Mouse (Mus musculus): ENCODE measurements around the gene Vnn3.

Gene Vnn3

GRCm38 (mm10) chr10:23851228-23851912 lies at the start of gene Vnn3:
Gene Vnn3 (plus strand): TSS chr10:23851462.
- no peak for DNase-seq (ENCODE audit: low read depth, low spot score)

GRCm38 (mm10) chr10:23802911-23803310 lies 48.4 kb upstream of the Vnn3 start:
- DNase-seq (ENCODE audit: low read depth, low spot score), result no peak

GRCm38 (mm10) chr10:23804665-23805064 lies 46.6 kb upstream of the Vnn3 start:
- DNase-seq (ENCODE audit: low read depth, low spot score), result no peak

DNA sequence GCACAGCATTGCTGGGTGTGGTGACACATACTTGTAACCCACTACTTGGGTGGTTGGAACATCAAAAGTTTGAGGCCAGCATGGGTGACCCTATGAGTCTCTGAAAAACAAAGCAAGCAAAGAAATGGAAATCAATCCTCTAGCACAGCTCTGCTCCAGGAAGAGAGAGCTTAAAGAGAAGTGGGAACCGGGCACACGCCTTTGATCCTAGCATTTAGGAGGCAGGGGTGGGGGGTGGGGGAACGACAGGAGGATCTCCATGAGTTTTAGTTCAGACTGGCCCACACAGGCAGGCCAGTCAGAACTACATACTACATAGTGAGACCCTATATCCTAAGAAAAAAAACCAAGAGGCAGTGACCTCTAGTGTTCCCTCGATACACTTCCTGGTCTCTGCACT lies 45.1 kb upstream of the Vnn3 start:
- DNase-seq (ENCODE audit: low read depth, low spot score), result no peak

DNA sequence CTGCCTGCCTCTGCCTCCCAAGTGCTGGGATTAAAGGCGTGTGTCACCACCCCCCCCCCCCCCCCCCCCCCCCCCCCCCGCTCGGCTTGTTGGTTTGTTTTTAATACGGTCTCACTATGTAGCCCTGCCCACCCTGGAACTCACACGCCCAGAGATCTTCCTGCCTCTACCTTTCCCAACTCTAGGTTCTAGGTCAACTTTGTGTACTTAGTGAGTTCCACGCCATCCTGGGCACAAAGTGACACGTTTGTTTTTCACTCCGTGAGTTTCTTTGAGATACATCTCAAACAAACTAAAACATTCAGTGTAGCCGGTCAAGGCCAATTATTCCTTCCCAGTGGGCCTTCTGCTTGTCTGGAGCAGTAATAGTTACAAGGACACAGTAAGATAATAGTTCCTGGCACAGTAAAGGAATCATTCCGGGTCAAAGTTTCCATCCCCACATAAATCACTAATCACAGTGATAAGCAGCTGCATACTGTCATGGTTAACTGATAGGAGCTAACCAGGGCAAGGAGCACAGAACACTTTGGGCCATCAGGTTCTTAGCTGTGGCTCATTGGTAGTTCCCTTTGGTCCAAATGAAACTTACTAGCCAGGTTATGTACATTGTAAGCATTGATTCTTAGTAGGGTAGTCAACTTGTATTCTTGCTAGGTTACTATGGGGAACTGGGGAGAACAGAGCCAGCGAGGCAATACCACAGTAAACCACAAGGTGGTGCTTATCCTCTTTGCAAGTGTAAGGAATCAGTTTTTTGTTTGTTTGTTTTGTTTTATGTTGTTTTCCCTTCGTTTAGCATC lies 39.4 kb upstream of the Vnn3 start:
- no peak for DNase-seq (ENCODE audit: low read depth, low spot score)

DNA sequence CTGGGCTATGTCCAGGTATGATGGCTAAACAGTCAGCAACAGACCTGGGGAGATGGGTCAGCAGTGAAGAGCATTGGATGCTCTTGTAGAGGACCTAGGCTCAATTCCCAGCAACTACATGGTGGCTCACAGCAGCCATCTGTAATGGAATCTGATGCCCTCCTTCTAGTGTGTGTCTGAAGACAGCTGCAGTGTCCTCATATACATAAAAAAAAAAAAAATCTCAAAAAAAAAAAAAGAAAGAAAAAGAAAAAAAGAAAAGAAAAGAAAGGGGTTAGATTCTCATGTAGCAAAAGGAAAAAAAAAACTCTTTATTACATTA lies 38.9 kb upstream of the Vnn3 start:
- no peak for DNase-seq (ENCODE audit: low read depth, low spot score)

DNA sequence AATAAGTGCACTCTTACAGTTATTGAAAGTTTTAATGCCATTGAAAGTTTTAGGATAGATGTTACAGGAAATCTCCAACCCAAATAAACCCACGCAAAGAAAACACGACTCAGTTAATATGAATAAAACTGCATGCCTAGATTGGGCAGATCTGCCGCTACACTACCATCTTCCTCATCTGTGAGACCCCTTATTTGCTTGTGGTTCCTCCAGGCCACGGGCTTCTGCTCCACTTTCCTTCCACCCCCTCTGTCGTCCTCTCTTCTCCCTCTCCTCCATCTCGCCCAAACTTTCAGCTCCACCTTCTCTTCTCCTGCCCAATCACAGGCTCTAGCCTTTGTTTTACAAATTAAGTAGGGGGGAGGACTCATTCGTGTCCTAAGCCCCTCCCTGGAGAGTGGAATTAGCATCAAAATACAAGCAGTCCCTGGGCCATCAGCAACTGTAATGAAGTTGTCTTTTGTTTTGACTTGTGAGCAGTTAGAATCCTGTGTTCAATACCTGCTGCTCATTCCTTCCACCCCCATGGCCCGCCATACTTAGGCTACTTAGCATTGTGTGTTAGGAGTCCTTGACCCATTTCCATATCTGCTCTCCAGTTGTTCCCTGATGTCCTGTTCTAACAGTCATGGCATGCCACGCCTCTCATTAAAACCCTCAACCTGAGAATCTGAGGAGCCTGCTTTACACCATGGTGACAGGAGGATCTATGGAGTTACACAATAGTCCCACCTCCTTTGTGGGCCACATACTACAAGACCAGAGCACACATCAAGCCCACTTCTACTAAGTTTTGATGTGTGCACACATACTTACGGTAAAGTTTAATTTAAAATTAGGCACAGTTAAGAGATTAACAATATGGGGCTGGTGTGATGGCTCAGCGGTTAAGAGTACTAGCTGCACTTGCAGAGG lies 38.2 kb upstream of the Vnn3 start:
- DNase-seq (ENCODE audit: low read depth, low spot score), result no peak

GRCm38 (mm10) chr10:23815168-23815567 lies 36.1 kb upstream of the Vnn3 start:
- peak; percentile 41 for DNase-seq (ENCODE audit: low read depth, low spot score)

- DNase-seq (ENCODE audit: low read depth, low spot score), result no peak
Measured at GRCm38 (mm10) chr10:23816241-23816640, 35.0 kb upstream of the Vnn3 start.

GRCm38 (mm10) chr10:23826516-23826915 lies 24.7 kb upstream of the Vnn3 start:
- no peak for DNase-seq (ENCODE audit: low read depth, low spot score)

DNA sequence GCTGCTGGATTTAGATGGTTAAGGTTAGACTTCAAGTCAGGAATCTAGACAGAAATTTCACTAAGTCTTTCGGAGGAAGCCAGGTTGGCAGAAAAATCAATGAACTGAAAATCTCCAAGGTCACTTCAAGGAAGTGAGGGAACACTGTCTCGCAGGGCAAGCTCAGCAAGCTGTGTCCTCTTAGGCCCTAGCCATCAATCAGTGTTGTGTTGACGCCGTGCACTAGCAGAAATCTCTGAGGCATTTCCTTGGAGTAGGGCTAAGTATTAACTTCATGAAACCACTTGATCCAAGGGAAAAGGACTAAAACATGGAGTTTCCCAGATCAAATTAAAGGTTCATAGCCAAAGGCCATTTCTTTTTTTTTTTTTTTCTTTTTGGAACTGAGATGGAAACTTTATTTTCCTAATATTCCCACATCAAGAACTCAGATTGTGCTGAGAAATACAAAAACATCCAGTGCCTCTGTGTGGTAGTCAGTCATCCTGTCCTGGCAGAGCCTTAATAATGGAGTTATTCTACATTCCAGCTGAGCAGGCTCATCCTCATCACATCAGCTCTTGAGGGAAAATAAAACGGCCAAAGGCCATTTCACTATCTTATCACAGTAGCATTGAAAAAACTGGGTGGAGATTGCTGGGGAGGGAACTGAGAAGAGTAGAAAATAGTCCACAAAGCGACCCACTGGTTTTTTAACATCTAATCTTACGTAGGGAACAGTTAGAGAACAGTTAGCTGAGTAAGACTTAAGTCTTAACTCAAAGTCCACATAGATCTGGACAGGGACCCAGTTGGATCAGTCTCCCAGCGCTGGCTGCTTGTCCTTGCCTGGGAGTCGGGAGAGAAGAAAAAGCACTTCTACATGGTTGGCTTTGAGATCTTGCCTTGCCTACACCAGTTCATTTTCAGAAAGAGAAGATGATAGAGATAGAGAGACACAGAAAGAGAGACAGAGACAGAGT lies 15.0 kb upstream of the Vnn3 start:
- DNase-seq (ENCODE audit: low read depth, low spot score), result no peak

DNA sequence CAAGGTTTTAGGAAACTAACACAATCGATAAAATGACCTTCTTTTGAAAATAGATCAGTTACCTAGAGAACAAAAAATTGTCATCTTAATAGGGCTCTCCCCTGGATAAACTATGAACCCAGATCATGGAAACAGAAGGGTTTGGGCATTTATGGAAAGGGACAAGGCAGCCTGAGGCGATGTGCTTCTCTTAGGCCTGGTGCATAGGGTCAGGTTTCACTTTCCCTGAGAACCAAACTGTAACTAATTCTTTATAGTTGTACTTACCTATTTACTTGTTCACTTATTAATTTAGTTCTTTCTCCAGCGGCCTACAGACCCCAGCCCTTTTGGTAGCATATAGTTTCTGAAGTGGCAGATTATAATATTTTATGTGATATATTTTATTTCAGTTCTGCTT lies 14.1 kb upstream of the Vnn3 start:
- no peak for DNase-seq (ENCODE audit: low read depth, low spot score)

GRCm38 (mm10) chr10:23838910-23839309 lies 12.4 kb upstream of the Vnn3 start:
- DNase-seq (ENCODE audit: low read depth, low spot score), result no peak

GRCm38 (mm10) chr10:23839368-23839767 lies 11.9 kb upstream of the Vnn3 start:
- DNase-seq (ENCODE audit: low read depth, low spot score), result no peak

- DNase-seq (ENCODE audit: low read depth, low spot score), result no peak
Measured at GRCm38 (mm10) chr10:23840496-23840895, 10.8 kb upstream of the Vnn3 start.

DNA sequence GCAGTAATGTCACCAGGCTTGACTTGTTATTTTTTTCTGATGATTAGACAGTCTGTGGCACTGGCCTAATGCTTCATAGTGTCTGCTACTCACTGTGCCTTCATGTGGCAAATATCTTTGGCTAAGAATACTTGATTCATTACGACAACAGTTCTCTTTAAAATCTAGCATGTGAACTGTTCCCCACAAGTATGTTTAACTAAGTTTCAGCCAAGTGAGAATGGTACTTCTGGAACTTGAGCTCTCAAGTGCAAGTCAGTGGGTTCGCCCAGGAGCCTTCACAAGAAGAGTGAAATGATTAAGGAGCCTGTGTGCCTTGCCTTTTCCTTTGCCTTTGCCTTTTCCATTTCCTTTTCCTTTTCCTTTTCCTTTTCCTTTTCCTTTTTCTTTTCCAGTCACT lies 834 bp downstream of the Vnn3 start:
- DNase-seq (ENCODE audit: low read depth, low spot score), result no peak

DNA sequence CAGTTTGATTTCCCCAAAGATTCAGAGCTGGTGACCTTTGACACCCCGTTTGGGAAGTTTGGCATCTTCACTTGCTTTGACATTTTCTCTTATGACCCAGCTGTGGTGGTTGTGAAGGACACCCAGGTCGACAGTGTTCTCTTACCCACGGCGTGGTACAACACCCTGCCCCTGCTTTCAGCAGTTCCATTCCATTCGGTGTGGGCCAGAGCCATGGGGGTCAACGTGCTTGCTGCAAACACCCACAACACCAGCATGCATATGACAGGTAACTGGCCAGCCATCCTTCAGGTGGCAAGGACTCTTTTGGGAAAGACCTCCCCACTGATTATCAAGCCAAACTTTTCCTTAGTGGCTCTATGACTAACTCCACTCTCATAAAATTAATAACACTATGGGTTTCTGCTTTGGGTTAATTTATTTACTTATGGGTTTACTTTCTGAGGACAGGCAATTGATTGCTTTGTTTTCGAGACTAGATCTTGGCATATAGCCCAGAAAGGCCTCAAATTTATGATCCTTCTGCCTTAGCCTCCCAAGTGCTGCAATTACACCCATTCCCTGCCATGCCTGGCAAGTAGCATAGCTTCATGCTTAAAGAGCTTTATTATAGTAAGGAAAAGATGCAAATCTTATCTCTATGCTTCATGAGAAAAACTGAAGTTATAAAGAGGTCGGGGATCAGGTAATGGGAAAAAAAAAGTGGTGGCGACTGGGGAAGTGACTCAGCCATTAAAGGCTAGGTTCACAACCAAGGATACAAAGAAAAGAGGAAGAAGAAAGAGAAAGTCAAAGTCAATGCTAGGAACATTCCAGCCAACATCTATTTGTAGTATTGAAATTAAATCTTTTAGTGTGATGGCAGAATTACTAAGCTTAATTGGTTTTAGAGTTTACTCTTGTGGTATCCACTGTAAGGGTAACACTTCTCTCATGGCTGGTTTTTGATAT lies 13.4 kb downstream of the Vnn3 start:
- DNase-seq (ENCODE audit: low read depth, low spot score), result no peak

DNA sequence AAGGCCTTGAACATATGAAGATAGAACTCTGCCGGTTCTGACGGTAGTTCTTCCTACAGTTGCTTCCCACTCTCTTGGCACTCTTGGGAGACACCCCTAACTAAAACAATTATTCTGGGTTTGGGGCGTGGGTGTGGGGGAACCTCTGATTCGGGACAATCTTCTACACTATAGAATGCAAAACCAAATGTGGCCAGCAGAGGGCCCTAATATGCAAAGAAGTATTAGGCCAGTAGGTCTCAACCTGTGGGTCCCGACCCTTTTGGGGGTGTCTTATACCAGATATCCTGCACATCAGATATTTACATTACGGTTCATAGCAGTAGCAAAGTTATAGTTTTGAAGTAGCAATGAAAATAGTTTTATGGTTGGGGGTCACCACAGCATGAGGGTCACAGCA lies 29.4 kb downstream of the Vnn3 start:
- no peak for DNase-seq (ENCODE audit: low read depth, low spot score)

DNA sequence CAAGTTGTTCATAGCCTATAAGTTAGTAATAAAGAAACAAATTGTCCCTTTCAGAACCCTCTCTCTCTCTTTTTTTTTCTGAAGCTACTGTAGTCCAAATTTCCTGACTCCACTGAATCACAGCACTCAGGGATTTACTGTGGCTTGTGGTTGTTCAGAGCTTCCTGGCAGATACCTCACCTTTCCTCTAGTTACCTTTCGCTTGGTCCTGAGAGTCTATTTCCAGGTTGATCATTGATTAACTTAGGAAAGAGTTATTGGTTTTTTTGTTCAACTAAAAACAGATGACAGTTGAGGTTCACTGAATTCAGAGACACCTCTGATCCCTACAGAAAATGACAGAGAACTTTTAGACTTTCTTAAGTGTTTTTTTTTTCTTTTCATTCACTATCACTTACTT lies 33.6 kb downstream of the Vnn3 start:
- DNase-seq (ENCODE audit: low read depth, low spot score), result no peak

DNA sequence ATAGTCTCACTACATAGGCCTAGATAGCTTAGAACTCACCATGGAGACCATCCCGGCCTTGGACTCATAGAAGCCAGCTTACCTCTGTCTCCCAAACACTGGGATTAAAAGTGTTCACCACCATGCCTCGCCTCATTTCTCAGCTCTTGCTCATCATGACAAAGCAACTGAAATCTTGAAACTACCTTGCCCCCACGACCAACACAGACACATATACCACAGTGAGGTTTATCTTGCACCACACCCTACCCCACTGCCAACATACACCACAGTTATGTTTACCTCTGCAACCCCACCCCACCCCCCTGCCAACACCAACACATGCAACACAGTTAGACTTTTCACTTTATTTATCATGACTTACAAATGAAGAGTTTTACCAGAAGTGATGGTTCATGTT lies 34.8 kb downstream of the Vnn3 start:
- no peak for DNase-seq (ENCODE audit: low read depth, low spot score)

Data from c-Kit-negative CD71-positive TER-119-positive erythroid progenitor cells, embryonic 14.5 days (primary cell).